Mouse (Mus musculus) myocyte (in vitro differentiated cells): Measurements from ENCODE around the gene Med24.

Source experiments
- CEBPB ChIP-seq: IDR thresholded peaks from 2 replicates; pipeline ENCODE4 v1.6.1; 2011; ENCODE audit warnings: mild to moderate bottlenecking, moderate library complexity; ENCODE audit not compliant: poor library complexity, insufficient read depth, severe bottlenecking
- E2F4 ChIP-seq: IDR thresholded peaks from one replicate; pipeline ENCODE4 v1.6.1; 2011; ENCODE audit warnings: mild to moderate bottlenecking, control low read depth, moderate library complexity; ENCODE audit not compliant: insufficient read depth
- MAX ChIP-seq: IDR thresholded peaks from one replicate; pipeline ENCODE4 v1.6.1; 2011; ENCODE audit warnings: low read depth, mild to moderate bottlenecking, control low read depth
- MYOD1 ChIP-seq, 3 experiments: IDR thresholded peaks; one replicate each; pipeline ENCODE4 v1.6.1; 2011; ENCODE audit warnings: control low read depth in 2 of 3, low read depth in 2 of 3, mild to moderate bottlenecking in 2 of 3, moderate library complexity in 1 of 3; ENCODE audit not compliant: insufficient read length in 2 of 3, control insufficient read depth in 1 of 3
- MYOG ChIP-seq, 3 experiments: IDR thresholded peaks; one replicate each; pipeline ENCODE4 v1.6.1; 2011; ENCODE audit warnings: control low read depth in 2 of 3, low read depth in 2 of 3, mild to moderate bottlenecking in 2 of 3; ENCODE audit not compliant: insufficient read length in 2 of 3, control insufficient read depth in 1 of 3, insufficient read depth in 1 of 3
- POLR2A ChIP-seq: IDR thresholded peaks from one replicate; pipeline ENCODE4 v1.6.1; 2011; ENCODE audit warnings: low read depth, mild to moderate bottlenecking, control low read depth, moderate library complexity; ENCODE audit not compliant: insufficient read length
- POLR2AphosphoS2 ChIP-seq: IDR thresholded peaks from one replicate; pipeline ENCODE4 v1.6.1; 2011; ENCODE audit warnings: low read depth, control low read depth; ENCODE audit not compliant: insufficient read length
- REST ChIP-seq: IDR thresholded peaks from one replicate; pipeline ENCODE4 v1.6.1; 2011; ENCODE audit warnings: mild to moderate bottlenecking, control low read depth, moderate library complexity; ENCODE audit not compliant: insufficient read depth, insufficient read length
- TCF12 ChIP-seq: IDR thresholded peaks from one replicate; pipeline ENCODE4 v1.6.1; 2011; ENCODE audit warnings: mild to moderate bottlenecking, control low read depth; ENCODE audit not compliant: poor library complexity, insufficient read depth, severe bottlenecking
- TCF3 ChIP-seq: IDR thresholded peaks from one replicate; pipeline ENCODE4 v1.6.1; 2011; ENCODE audit warnings: low read depth, control low read depth; ENCODE audit not compliant: insufficient read length
- USF1 ChIP-seq: IDR thresholded peaks from one replicate; pipeline ENCODE4 v1.6.1; 2011; ENCODE audit warnings: low read depth, mild to moderate bottlenecking, control low read depth, moderate library complexity

DNA sequence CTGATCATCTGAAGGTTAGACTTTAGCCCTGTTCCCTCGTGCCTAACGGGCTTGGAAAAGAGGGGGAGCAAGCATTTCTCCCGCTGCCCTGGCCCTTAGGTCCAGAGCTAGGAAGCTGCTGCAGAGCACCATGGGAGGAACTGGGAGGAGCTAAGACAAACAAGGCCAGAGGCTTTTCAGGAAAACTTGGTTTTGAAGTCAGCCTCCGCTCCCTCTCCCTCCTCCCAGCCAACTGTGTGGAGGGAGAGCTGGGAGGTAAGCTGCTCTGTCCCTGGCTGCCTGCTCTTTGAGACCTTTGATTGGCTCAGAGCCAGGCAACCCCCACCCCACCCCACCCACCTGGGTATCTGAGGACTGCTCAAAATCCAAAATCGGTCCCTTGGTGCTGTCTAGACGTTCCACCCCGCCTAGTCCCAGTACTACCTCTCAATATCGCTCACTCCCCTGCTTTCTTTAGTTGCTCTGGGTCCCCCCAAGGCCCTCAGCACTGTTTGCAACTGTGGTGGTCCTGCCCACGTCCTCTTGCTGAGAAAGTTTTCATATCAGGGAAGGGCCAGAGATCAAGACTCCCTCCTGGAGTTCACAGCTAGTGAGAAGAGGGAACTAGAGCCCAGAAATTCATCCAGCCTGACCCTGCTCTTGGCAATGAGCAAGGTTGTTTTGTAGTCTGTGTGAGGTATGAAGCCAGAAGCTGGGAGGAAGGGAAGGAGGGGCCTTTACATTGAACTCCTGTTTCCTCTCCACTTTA is 47.8 kb upstream of the Med24 start:
- TF ChIP-seq POLR2A (peak; percentile 84), POLR2AphosphoS2 (peak; percentile 86), TCF12 (no peak), MYOD1 (IDR thresholded peaks at IDR 0.05; ENCODE audit: control insufficient read depth in 1 of 3, insufficient read length in 2 of 3, low read depth in 2 of 3) (no peak), MAX (no peak), MYOG (IDR thresholded peaks at IDR 0.05; ENCODE audit: control insufficient read depth in 1 of 3, insufficient read depth in 1 of 3, insufficient read length in 2 of 3, low read depth in 2 of 3) (no peak), REST (no peak), USF1 (no peak), TCF3 (no peak), CEBPB (no peak), E2F4 (no peak)
